Mouse (Mus musculus) lung, embryonic 16.5 days (tissue): Measurements from ENCODE around the gene Uqcr11. TPM values are rescaled to one million over a fixed set of nuclear protein-coding genes. Genes with fewer than 3 reads are reported as not detected.

Source experiments
- ATAC-seq: fragments of 200-750 bp; cut with Nextera tagmentation; 2 replicates; pipeline ENCODE4 v1.8.0; 2017; ENCODE audit warnings: low read depth, mild to moderate bottlenecking, moderate library complexity
- H3K27ac ChIP-seq: fragments of 300-500 bp; sonication (generic); 2 replicates; pipeline ENCODE4 v1.5.1; 2014; ENCODE audit warnings: mild to moderate bottlenecking, control low read depth, low read length
- H3K27me3 ChIP-seq: fragments of 300-500 bp; sonication (generic); 2 replicates; pipeline ENCODE4 v1.6.1; 2014; ENCODE audit warnings: low read depth, low read length, mixed read lengths; ENCODE audit not compliant: control insufficient read depth, insufficient read depth
- H3K36me3 ChIP-seq: fragments of 300-500 bp; sonication (generic); 2 replicates; pipeline ENCODE4 v1.6.1; 2014; ENCODE audit warnings: low read length; ENCODE audit not compliant: control insufficient read depth, insufficient read depth
- H3K4me1 ChIP-seq: fragments of 300-500 bp; sonication (generic); replicated peaks from 2 replicates; pipeline ENCODE4 v1.6.1; 2014; ENCODE audit warnings: low read length, mixed read lengths; ENCODE audit not compliant: control insufficient read depth, insufficient read depth
- H3K4me2 ChIP-seq: fragments of 300-500 bp; sonication (generic); 2 replicates; pipeline ENCODE4 v1.6.1; 2014; ENCODE audit warnings: low read depth, low read length, control low read depth
- H3K4me3 ChIP-seq: fragments of 300-500 bp; sonication (generic); 2 replicates; pipeline ENCODE4 v1.5.1; 2014; ENCODE audit warnings: mild to moderate bottlenecking, low read length, control low read depth
- H3K9ac ChIP-seq: fragments of 300-500 bp; sonication (generic); 2 replicates; pipeline ENCODE4 v1.6.1; 2014; ENCODE audit warnings: low read length, control low read depth
- H3K9me3 ChIP-seq: fragments of 300-500 bp; sonication (generic); 2 replicates; pipeline ENCODE4 v1.6.1; 2016; ENCODE audit warnings: low read length; ENCODE audit not compliant: control insufficient read depth
- WGBS: fragments of 180-500 bp; shearing (Covaris S2); extraction: QIAGEN DNeasy Blood & Tissue Kit; methylation state at CpG from one replicate; pipeline ENCODE4 v1.1.7; 2014; 5-methylcytosine and 5-hydroxymethylcytosine counted together
- polyA plus RNA-seq: library from polyadenylated mRNA; unstranded; fragments of >200 nt; fragmentation: Nextera tagmentation; extraction: Ambion mirVana; gene quantifications from 2 replicates; pipeline ENCODE4 v1.2.1, GENCODE M21; 2015

Gene Uqcr11
- polyA plus RNA-seq, 1 experiment from 2014 or later: 618 TPM

- Histone ChIP-seq H3K9ac (no peak overlapping the region), H3K36me3 (peaks cover 43% of the 10 kb centered on the region), H3K4me1 (peaks cover 17% of the 10 kb centered on the region), H3K4me2 (no peak overlapping the region), H3K27ac (no peak overlapping the region), H3K27me3 (no peaks in the 10 kb centered on the region), H3K4me3 (no peak overlapping the region), H3K9me3 (0 out of 2 replicates have a peak, but pooled peaks cover 3% of the 10 kb centered on the region)
- ATAC-seq: no peak
- WGBS: 29% methylated on average over 4 of the region's 4 CpGs
Measured at GRCm38 (mm10) chr10:80407924-80408323, 1.3 kb upstream of the Uqcr11 start.

DNA sequence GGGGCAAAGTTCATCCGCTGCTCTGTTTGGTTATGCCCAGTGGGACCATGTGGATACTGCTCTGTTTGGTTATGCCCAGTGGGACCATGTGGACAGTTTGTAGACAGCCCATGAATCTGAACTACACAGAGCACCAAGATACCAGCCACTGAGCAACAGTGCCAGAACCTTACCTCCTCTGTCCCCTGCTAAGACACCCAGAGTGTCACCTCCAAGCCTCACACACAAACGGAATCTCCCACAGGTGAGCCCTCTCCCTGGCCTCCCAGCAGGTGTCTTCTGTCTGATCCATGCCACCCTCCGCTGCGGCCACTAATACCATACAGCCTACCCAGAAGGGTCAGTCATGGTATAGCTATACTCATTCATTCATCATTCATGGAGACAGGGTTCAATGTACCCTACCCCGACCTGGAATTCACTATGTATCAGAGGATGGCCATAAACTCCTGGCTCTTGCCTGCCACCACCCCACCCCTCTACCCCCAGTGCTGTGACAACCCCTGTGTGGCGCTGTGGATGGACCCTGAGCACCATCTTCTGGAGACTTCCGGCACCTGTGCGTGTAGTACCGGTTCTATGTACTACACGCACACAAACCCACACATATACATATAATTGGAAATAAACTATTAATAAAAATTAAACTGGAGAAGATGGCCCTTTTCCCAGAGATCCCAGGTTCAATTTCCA lies 1.0 kb downstream of the Uqcr11 start:
- 0 out of 2 replicates have a peak, but pooled peaks cover 3% of the 10 kb centered on the region for H3K9me3 ChIP-seq
- 53% methylated on average over 10 of the region's 10 CpGs for WGBS
- H3K4me1 ChIP-seq: peaks cover 20% of the 10 kb centered on the region
- H3K27me3 ChIP-seq: no peaks in the 10 kb centered on the region
- peak overlapping the region; percentile 71 for H3K4me2 ChIP-seq
- peaks cover 30% of the 10 kb centered on the region for H3K36me3 ChIP-seq
- H3K27ac ChIP-seq: no peak overlapping the region
- peak overlapping the region; percentile 72 for H3K4me3 ChIP-seq
- peak overlapping the region; percentile 87 for H3K9ac ChIP-seq
- no peak for ATAC-seq

DNA sequence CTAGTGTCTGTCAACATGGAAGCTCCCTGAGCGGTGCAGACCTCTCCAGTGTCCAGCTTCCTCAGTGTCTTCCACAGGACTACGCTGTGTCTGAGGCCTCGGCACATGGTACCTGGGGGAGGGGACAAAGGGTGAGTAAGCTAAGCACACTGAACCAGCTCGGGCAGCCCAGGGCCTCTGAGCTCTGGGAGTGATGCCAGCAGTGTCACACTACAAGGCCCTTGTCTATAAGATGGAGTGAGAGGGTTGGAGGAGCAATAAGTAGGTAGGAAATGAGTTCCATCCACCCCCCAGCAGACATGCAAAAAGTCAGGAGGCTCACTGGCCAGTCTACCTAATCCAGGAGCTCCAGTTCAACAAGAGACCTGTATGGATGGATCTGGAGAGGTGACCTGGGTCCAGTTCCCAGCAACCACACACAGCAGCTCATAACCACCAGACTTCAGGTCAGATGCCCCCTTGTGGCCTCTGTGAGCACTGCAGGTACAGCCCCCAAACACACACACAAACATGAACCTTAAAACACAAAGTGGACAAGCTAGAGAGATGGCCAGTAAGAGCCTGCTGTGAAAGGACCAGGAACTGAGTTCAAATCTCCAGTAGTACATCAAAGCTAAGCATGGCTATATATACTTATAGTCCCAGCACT lies 3.5 kb downstream of the Uqcr11 start:
- ATAC-seq: no peak
- H3K27me3 ChIP-seq: no peaks in the 10 kb centered on the region
- H3K36me3 ChIP-seq: peaks cover 16% of the 10 kb centered on the region
- H3K27ac ChIP-seq: no peak overlapping the region
- H3K4me2 ChIP-seq: no peak overlapping the region
- 0 out of 2 replicates have a peak, but pooled peaks cover 3% of the 10 kb centered on the region for H3K9me3 ChIP-seq
- WGBS: 78% methylated on average over 4 of the region's 4 CpGs
- peaks cover 27% of the 10 kb centered on the region for H3K4me1 ChIP-seq
- no peak overlapping the region for H3K4me3 ChIP-seq
- H3K9ac ChIP-seq: no peak overlapping the region

GRCm38 (mm10) chr10:80400704-80401161 lies 5.9 kb downstream of the Uqcr11 start:
- Histone ChIP-seq H3K27me3 (no peaks in the 10 kb centered on the region), H3K4me3 (no peak overlapping the region), H3K36me3 (peaks cover 16% of the 10 kb centered on the region), H3K27ac (peak overlapping the region; percentile 93), H3K4me2 (no peak overlapping the region; the same call in 1 of the 2 replicates), H3K9me3 (0 out of 2 replicates have a peak, but pooled peaks cover 3% of the 10 kb centered on the region), H3K4me1 (peaks cover 31% of the 10 kb centered on the region), H3K9ac (peak overlapping the region; percentile 80)
- ATAC-seq: no peak
- WGBS: 63% methylated on average over 4 of the region's 4 CpGs

GRCm38 (mm10) chr10:80399973-80400703 lies 6.5 kb downstream of the Uqcr11 start:
- no peaks in the 10 kb centered on the region for H3K27me3 ChIP-seq
- peak overlapping the region; percentile 93 for H3K27ac ChIP-seq
- H3K4me3 ChIP-seq: peak overlapping the region; percentile 69
- no peak for ATAC-seq
- H3K4me1 ChIP-seq: peaks cover 25% of the 10 kb centered on the region
- peak overlapping the region; percentile 74 for H3K4me2 ChIP-seq
- 0 out of 2 replicates have a peak, but pooled peaks cover 3% of the 10 kb centered on the region for H3K9me3 ChIP-seq
- peak overlapping the region; percentile 80 for H3K9ac ChIP-seq
- 11% methylated on average over 17 of the region's 17 CpGs for WGBS
- peaks cover 21% of the 10 kb centered on the region for H3K36me3 ChIP-seq

DNA sequence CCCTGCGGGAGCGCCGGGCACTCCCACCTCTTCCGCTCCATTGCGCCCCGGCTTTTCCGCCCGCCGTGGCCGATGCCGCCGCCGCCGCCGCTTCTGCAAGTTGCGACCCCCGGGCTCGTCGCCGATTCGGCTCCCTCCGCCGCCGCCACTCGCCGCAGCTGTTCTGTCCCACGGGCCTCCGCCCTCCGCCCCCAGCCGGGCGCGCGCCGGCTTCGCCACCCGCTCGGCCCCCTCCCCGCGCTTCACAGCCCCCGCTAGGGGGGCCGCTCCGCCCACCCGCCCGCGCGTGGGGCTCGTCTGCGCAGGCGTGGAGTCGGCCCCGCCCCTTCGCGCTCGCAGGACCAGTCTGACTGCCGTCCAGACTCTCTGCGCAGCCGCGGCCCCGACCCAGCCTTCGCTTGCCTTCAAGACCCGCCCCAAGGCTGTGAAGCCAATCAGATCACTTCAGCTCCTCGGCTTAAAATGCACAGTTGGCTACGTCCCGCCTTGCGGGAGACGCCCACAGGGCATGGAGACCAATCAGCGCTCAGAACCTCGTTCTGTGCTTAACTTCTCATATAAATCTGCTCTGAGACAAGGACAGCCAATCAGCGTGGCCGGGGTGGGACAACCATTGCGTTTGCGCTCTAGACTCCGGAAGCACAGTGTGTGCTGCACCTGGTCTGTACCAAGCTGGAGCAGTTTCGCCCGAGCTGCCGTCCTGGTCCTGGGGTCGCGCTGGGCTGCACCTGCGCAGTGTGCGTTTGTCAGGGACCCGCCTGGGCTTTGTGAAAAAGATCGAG lies 7.2 kb downstream of the Uqcr11 start, which contains the start of gene Mbd3:
TSS of gene Mbd3 (minus strand) at position 360 of the 782 bp plus-strand sequence.
- H3K27me3 ChIP-seq: no peaks in the 10 kb centered on the region
- H3K36me3 ChIP-seq: peaks cover 27% of the 10 kb centered on the region
- H3K4me1 ChIP-seq: peaks cover 24% of the 10 kb centered on the region
- under 1% methylated on average over 76 of the region's 82 CpGs for WGBS
- 0 out of 2 replicates have a peak, but pooled peaks cover 3% of the 10 kb centered on the region for H3K9me3 ChIP-seq
- peak within 1 kb of the TSS; percentile 94 for H3K9ac ChIP-seq
- peak within 1 kb of the TSS; percentile 94 for H3K4me2 ChIP-seq
- peak; percentile 96 for ATAC-seq
- H3K4me3 ChIP-seq: peak within 1 kb of the TSS; percentile 83
- H3K27ac ChIP-seq: peak within 1 kb of the TSS; percentile 99

DNA sequence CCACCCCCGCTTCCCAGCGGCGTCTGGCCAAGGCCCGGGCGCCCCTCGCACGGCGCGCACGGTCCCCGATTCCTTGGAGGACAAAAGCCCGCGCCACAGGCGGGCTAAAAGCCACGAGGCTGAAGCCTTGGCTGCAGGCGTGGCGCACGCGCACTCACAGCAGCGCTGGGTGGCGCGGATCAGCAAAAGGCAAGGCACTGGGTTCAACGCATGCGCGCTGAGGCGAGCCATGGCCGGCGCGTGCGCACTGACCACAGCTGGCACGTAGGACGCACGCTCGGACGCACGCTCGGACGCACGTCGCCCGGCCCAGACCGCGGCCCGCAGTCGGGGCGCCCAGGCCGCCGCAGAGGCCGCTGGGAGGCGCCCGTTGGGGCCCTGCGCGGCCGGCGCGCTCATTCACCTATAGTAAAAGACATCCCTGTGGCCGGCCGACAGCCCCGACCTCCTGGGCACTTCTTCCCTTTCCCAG lies 7.9 kb downstream of the Uqcr11 start:
- peak overlapping the region; percentile 94 for H3K9ac ChIP-seq
- ATAC-seq: peak; percentile 88
- H3K9me3 ChIP-seq: 0 out of 2 replicates have a peak, but pooled peaks cover 3% of the 10 kb centered on the region
- peak overlapping the region; percentile 99 for H3K27ac ChIP-seq
- peak overlapping the region; percentile 94 for H3K4me2 ChIP-seq
- under 1% methylated on average over 58 of the region's 59 CpGs for WGBS
- H3K4me3 ChIP-seq: peak overlapping the region; percentile 83
- no peaks in the 10 kb centered on the region for H3K27me3 ChIP-seq
- H3K4me1 ChIP-seq: peaks cover 24% of the 10 kb centered on the region
- peaks cover 33% of the 10 kb centered on the region for H3K36me3 ChIP-seq

GRCm38 (mm10) chr10:80398174-80398535 lies 8.5 kb downstream of the Uqcr11 start:
- H3K27ac ChIP-seq: peak overlapping the region; percentile 99
- peak overlapping the region; percentile 94 for H3K4me2 ChIP-seq
- no peaks in the 10 kb centered on the region for H3K27me3 ChIP-seq
- ATAC-seq: no peak
- 0% methylated on average over 1 of the region's 1 CpGs for WGBS
- H3K9ac ChIP-seq: peak overlapping the region; percentile 94
- peaks cover 34% of the 10 kb centered on the region for H3K36me3 ChIP-seq
- peak overlapping the region; percentile 83 for H3K4me3 ChIP-seq
- peaks cover 24% of the 10 kb centered on the region for H3K4me1 ChIP-seq
- H3K9me3 ChIP-seq: 0 out of 2 replicates have a peak, but pooled peaks cover under 1% of the 10 kb centered on the region
